Mouse (Mus musculus): ENCODE data around the gene Bri3bp. TPM values are rescaled to one million over a fixed set of nuclear protein-coding genes. Genes with fewer than 3 reads are reported as not detected.

The Bri3bp gene
- total and polyA plus RNA-seq, 2 experiments from 2014 or later = 27.8 to 65.8 TPM

DNA sequence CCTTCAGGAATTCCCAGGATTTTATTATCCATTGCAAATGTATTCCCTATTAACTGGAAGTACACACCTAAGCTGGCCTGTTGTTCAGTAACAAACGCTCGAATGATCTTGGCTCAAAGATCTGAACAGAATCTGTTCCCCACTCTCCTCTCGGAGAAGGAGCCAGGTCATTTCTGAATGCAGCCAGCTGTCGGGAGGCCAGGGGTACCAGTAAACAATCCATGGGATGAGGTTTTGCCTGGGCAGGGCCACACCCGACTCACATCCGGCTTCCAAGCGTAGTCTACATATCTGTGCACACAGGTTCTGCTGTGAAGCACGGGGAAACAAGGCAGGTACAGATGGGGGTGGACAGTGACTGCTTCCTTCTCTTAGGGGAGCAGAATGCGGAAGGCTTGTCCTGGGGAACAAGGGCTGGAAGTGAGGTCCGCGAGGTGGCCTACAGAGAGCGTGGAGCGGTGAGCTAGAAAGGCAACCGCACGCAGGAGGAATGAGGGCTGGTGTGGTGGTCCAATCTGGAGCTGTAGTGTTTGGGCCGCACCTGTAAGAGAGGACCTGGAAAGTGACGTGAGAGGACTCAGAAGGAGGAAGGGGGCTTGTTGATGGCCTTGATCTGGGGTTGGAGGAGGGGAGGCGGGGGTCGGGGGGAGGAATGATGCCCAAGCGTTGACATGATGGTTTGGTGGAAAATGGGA is 34.9 kb upstream of the Bri3bp start:
- WGBS = 1% methylated on average over 19 of the region's 20 CpGs
- peak; percentile 30 for ATAC-seq (ENCODE audit: insufficient read depth, low read depth)

DNA sequence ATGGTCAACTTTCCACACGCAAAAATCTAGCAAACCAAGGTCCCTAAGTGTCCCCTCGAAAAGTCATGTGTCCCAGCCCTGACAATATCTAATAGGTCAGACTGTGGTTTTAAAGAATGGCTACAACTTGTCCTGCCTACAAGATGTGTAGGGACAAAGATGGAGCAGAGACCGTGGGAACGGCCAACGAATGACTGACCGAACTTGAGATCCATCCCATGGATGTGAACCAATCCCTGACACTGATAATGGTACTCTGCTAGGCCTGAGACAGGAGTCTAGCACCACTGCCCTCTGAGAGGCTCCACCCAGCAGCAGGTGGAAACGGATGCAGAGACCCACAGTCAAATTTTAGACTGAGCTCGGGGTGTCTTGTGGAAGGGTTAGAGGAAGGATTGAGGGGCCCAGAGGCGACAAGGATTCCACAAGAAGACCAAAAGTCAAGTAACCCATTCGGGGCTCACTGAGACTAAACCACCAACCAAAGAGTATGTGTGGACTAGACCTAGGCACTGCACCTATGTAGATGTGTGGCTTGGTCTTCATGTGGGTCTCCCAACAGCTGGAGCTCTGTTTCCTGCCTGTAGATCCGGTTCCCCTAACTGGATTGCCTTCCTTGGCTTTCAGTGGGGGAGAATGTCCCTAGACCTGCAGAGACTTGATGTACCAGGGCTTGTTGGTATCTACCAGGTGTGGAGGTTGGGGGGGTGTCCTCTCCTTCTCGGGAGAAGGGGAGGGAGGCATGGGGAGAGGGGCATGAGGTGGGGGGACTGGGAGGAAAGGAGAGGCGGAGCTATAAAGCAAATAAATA is 34.1 kb upstream of the Bri3bp start:
- Histone ChIP-seq H3K27me3 (ENCODE audit: control insufficient read depth, insufficient read depth, low read length) (no peaks in the 10 kb centered on the region), H3K36me3 (replicated peaks; ENCODE audit: control insufficient read depth, insufficient read depth, low read length) (no peaks in the 10 kb centered on the region), H3K9me3 (replicated peaks; ENCODE audit: control insufficient read depth, low read length) (no peaks in the 10 kb centered on the region), H3K4me2 (ENCODE audit: low read depth, low read length) (peak overlapping the region; percentile 70), H3K4me3 (ENCODE audit: low read depth, low read length) (peak overlapping the region; percentile 62), H3K9ac (replicated peaks; ENCODE audit: low read depth, low read length) (peak overlapping the region; percentile 70; the same call in 1 of the 2 replicates), H3K4me1 (ENCODE audit: control insufficient read depth, insufficient read depth) (peaks cover 8% of the 10 kb centered on the region; the same call in 1 of the 2 replicates), H3K27ac (ENCODE audit: low read depth) (peak overlapping the region; percentile 95)
- ATAC-seq (ENCODE audit: insufficient read depth, low read depth) (no peak), DNase-seq (ENCODE audit: low spot score) (no peak)
- no peak for TF ChIP-seq EP300 (IDR thresholded peaks at IDR 0.05; ENCODE audit: low read depth)
- no peak for TF ChIP-seq CTCF (IDR thresholded peaks at IDR 0.05; ENCODE audit: low read depth)
- 58% methylated on average over 13 of the region's 13 CpGs for WGBS

More for the DNA sequence above, 34.9 kb upstream of the Bri3bp start:
- Histone ChIP-seq H3K9me3 (replicated peaks; ENCODE audit: control insufficient read depth, low read length) (no peaks in the 10 kb centered on the region), H3K36me3 (replicated peaks; ENCODE audit: control insufficient read depth, insufficient read depth, low read length) (no peaks in the 10 kb centered on the region), H3K4me2 (ENCODE audit: low read depth, low read length) (peak overlapping the region; percentile 70), H3K27ac (ENCODE audit: low read depth) (peak overlapping the region; percentile 95), H3K9ac (replicated peaks; ENCODE audit: low read depth, low read length) (peak overlapping the region; percentile 70), H3K4me1 (ENCODE audit: control insufficient read depth, insufficient read depth) (peaks cover 8% of the 10 kb centered on the region; the same call in 1 of the 2 replicates), H3K4me3 (ENCODE audit: low read depth, low read length) (peak overlapping the region; percentile 62), H3K27me3 (ENCODE audit: control insufficient read depth, insufficient read depth, low read length) (no peaks in the 10 kb centered on the region)
- TF ChIP-seq CTCF (IDR thresholded peaks at IDR 0.05; ENCODE audit: low read depth) = no peak; the same call in 1 of the 2 replicates
- TF ChIP-seq EP300 (IDR thresholded peaks at IDR 0.05; ENCODE audit: low read depth) = no peak
- peak; percentile 73 for DNase-seq (ENCODE audit: low spot score)

DNA sequence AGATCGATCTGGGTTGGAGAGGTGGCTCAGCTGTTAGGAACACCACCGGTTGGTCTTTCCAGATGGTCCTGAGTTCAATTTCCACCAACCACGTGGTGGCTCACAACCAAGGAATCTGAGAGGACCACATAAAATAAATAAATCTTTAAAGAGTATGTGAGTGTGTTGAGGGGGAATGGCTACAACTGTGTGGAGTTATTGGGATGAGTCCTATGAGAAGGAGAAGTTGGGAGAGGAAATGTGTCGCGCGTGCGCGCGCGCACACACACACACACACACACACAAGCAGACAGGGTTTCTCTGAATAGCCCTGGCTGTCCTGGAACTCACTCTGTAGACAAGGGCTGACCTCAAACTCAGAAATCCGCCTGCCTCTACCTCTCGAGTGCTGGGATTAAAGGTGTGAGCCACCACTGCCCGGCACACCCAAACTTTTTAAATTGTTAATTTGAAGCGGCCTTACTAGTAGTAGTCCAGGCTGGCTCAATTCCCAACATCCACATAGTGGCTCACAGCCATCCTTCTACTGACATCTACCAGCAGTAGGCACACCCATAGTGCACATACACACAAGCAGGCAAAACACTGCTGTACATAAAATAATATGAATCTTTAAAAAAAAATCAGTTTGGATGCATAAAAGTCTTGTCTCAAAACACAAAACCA is 33.3 kb upstream of the Bri3bp start:
- TF ChIP-seq CTCF (IDR thresholded peaks at IDR 0.05; ENCODE audit: low read depth) (no peak), EP300 (IDR thresholded peaks at IDR 0.05; ENCODE audit: low read depth) (no peak)
- Histone ChIP-seq H3K27ac (ENCODE audit: low read depth) (no peak overlapping the region), H3K4me2 (ENCODE audit: low read depth, low read length) (no peak overlapping the region), H3K9ac (replicated peaks; ENCODE audit: low read depth, low read length) (no peak overlapping the region), H3K4me3 (ENCODE audit: low read depth, low read length) (no peak overlapping the region), H3K4me1 (ENCODE audit: control insufficient read depth, insufficient read depth) (peaks cover 8% of the 10 kb centered on the region; the same call in 1 of the 2 replicates), H3K36me3 (replicated peaks; ENCODE audit: control insufficient read depth, insufficient read depth, low read length) (no peaks in the 10 kb centered on the region), H3K9me3 (replicated peaks; ENCODE audit: control insufficient read depth, low read length) (no peaks in the 10 kb centered on the region), H3K27me3 (ENCODE audit: control insufficient read depth, insufficient read depth, low read length) (no peaks in the 10 kb centered on the region)
- DNase-seq (ENCODE audit: low spot score) (no peak), ATAC-seq (ENCODE audit: insufficient read depth, low read depth) (no peak)
- WGBS = 73% methylated on average over 14 of the region's 14 CpGs

DNA sequence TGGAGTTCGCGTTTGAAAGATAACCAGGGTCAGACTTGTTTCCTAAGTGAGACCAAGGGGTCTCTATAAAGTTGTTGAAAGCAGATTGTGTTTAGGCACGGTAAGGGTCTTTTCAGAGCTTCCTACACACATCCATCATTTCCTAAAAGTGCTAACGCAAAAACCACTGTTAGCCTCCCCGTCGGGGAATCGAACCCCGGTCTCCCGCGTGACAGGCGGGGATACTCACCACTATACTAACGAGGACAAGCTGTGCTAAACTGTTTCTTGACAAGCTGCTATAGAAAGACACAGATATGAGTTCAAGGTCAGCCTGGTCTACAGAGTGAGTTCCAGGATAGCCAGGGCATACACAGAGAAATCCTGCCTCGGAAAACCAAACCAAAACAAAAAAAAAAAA is 32.5 kb upstream of the Bri3bp start:
- ATAC-seq (ENCODE audit: insufficient read depth, low read depth) (peak; percentile 19), DNase-seq (ENCODE audit: low spot score) (peak; percentile 60)
- Histone ChIP-seq H3K36me3 (replicated peaks; ENCODE audit: control insufficient read depth, insufficient read depth, low read length) (no peaks in the 10 kb centered on the region), H3K27ac (ENCODE audit: low read depth) (0 out of 2 replicates have a peak overlapping the region, but pooled peaks have one; percentile 47), H3K9me3 (replicated peaks; ENCODE audit: control insufficient read depth, low read length) (no peaks in the 10 kb centered on the region), H3K9ac (replicated peaks; ENCODE audit: low read depth, low read length) (no peak overlapping the region), H3K4me3 (ENCODE audit: low read depth, low read length) (peak overlapping the region; percentile 30), H3K4me1 (ENCODE audit: control insufficient read depth, insufficient read depth) (peaks cover 8% of the 10 kb centered on the region; the same call in 1 of the 2 replicates), H3K27me3 (ENCODE audit: control insufficient read depth, insufficient read depth, low read length) (no peaks in the 10 kb centered on the region), H3K4me2 (ENCODE audit: low read depth, low read length) (no peak overlapping the region)
- no peak for TF ChIP-seq EP300 (IDR thresholded peaks at IDR 0.05; ENCODE audit: low read depth)
- TF ChIP-seq CTCF (IDR thresholded peaks at IDR 0.05; ENCODE audit: low read depth) = no peak
- WGBS = 3% methylated on average over 13 of the region's 13 CpGs

DNA sequence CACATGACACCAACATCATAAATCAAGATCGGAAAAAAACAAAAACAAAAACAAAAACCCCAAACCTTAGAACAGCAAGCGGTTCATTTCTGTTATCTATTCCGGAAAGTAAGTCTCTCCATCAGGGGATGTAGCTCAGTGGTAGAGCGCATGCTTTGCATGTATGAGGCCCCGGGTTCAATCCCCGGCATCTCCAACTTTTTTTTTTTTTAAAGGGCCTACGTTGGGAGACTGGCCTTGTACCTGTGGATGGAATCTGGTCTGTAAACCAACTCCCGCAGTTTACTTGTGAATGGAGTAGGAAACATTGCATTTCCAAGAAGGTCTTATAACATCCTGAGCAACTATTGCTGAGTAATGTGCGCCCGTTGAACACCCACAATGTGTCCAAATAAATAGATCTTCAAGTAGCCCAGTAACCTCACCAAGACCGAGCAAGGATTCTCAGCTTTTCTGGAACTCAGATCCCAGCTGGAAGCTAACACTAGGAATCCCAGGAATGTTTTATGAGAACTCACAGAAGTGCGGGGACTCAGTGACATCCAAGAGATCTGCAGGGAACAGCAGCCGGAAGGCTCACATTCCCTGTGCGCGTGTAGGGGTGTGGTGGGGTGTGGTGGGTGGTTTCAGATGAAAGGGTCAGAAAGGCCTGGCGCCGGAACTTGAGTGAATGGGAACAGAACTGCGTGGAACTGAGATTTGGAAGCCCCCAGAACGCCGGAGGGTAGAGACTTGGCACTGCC is 31.8 kb upstream of the Bri3bp start:
- peaks cover 2% of the 10 kb centered on the region; the same call in 1 of the 2 replicates for H3K36me3 ChIP-seq (replicated peaks; ENCODE audit: control insufficient read depth, insufficient read depth, low read length)
- 18% methylated on average over 20 of the region's 20 CpGs for WGBS
- no peaks in the 10 kb centered on the region for H3K27me3 ChIP-seq (ENCODE audit: control insufficient read depth, insufficient read depth, low read length)
- no peak for TF ChIP-seq EP300 (IDR thresholded peaks at IDR 0.05; ENCODE audit: low read depth)
- no peak for TF ChIP-seq CTCF (IDR thresholded peaks at IDR 0.05; ENCODE audit: low read depth)
- H3K9me3 ChIP-seq (replicated peaks; ENCODE audit: control insufficient read depth, low read length) = no peaks in the 10 kb centered on the region
- no peak overlapping the region for H3K4me2 ChIP-seq (ENCODE audit: low read depth, low read length)
- peak overlapping the region; percentile 30 for H3K4me3 ChIP-seq (ENCODE audit: low read depth, low read length)
- no peak for DNase-seq (ENCODE audit: low spot score)
- no peak for ATAC-seq (ENCODE audit: insufficient read depth, low read depth)
- H3K4me1 ChIP-seq (ENCODE audit: control insufficient read depth, insufficient read depth) = peaks cover 8% of the 10 kb centered on the region; the same call in 1 of the 2 replicates
- no peak overlapping the region for H3K27ac ChIP-seq (ENCODE audit: low read depth)
- H3K9ac ChIP-seq (replicated peaks; ENCODE audit: low read depth, low read length) = no peak overlapping the region
